14 mouse cellular contexts compared by ENCODE assay signal in genomic region chr3:106021840-106022239, GRCm38 (mm10). TPM values are rescaled to one million over a fixed set of nuclear protein-coding genes. Genes with fewer than 3 reads are reported as not detected.
DNase-seq lines count a peak whose midpoint lies in the region; ATAC-seq and TF ChIP-seq lines count a peak whose summit lies in the region.
"Had no signal": no experiment of that assay in that cellular context is flagged by ENCODE, and none has a peak within 500 bp of the region (broad histone marks: within the 10 kb centered on the region; RNA-seq: fewer than 3 reads in every experiment).

No protein-coding gene starts in this region.

- no peak for TF ChIP-seq EP300 in heart, adult 2 months (IDR thresholded peaks at IDR 0.05; ENCODE audit: insufficient read depth, low read depth, low read length)

- DNase-seq in heart, adult 2 months: no peak
- no peak for DNase-seq in heart, postnatal 25 days (ENCODE audit: low spot score)
- DNase-seq in lung, adult 2 months: no peak
- no peak for DNase-seq in lung, postnatal 14 days
- peak; percentile 24 for DNase-seq in adipocyte (ENCODE audit: low spot score)
- DNase-seq in retina, embryonic 14.5 days (ENCODE audit: low spot score): peak; percentile 7
- DNase-seq: thymus, postnatal 14 days had no signal

- no peaks in the 10 kb centered on the region for H3K27me3 ChIP-seq in heart, adult 2 months (ENCODE audit: control insufficient read depth, insufficient read depth, low read length)

- intact Hi-C loops in heart, adult 2 months (cut with DNase I): no loop called here
- intact Hi-C loops in heart, postnatal 25 days (cut with DNase I): no loop called here

- H3K9ac ChIP-seq in heart, adult 2 months (ENCODE audit: low read depth, low read length): no peak overlapping the region
- H3K9ac ChIP-seq: hindbrain, embryonic 14.5 days had no signal

- no peak for ATAC-seq in erythroblast, adult 5-6 weeks (replicated peaks; ENCODE audit: low FRiP score, poor library complexity, severe bottlenecking)

- no peak overlapping the region for H3K4me3 ChIP-seq in heart, adult 2 months
- H3K4me3 ChIP-seq in lung, adult 2 months (replicated peaks; ENCODE audit: extremely low read depth, low read depth, low read length): no peak overlapping the region

- no peak overlapping the region for H3K27ac ChIP-seq in heart, adult 2 months
- H3K27ac ChIP-seq: hindbrain, embryonic 14.5 days had no signal

- TF ChIP-seq POLR2A in heart, adult 2 months (IDR thresholded peaks at IDR 0.05; ENCODE audit: insufficient read depth, low read depth, low read length): no peak
- TF ChIP-seq POLR2A in lung, adult 2 months (IDR thresholded peaks at IDR 0.05; ENCODE audit: borderline replicate concordance, extremely low read depth, low read depth, low read length): no peak

- H3K79me2 ChIP-seq in heart, adult 2 months (replicated peaks; ENCODE audit: control insufficient read depth, insufficient read depth, low read length): no peaks in the 10 kb centered on the region

- H3K4me1 ChIP-seq in heart, adult 2 months (ENCODE audit: control insufficient read depth, insufficient read depth, low read length): no peaks in the 10 kb centered on the region
- no peaks in the 10 kb centered on the region for H3K4me1 ChIP-seq in lung, adult 2 months (ENCODE audit: control insufficient read depth, insufficient read depth, low read length)

- peak; percentile 54 for TF ChIP-seq CTCF in heart, adult 2 months (IDR thresholded peaks at IDR 0.05)
- TF ChIP-seq CTCF in lung, adult 2 months (IDR thresholded peaks at IDR 0.05; ENCODE audit: insufficient read depth, low read length): 0 out of 2 replicates have a peak, but pooled peaks have one; percentile 12

- no peaks in the 10 kb centered on the region for H3K36me3 ChIP-seq in heart, adult 2 months (ENCODE audit: control insufficient read depth, insufficient read depth, low read length)

RNA-seq across cellular contexts. Expression of gene Pifo, which starts 7.4 kb away (rescaled TPM):
- total RNA-seq in heart, adult 2 months (2021): not detected
- 0.20 TPM in 1 of 2 replicates, not detected in the other for polyA plus RNA-seq in heart, adult 2 months (2012; rRNA removed)
- total RNA-seq in heart, postnatal 25 days (2021): not detected
- 5.5 and 8.0 TPM in 2 replicates for polyA plus RNA-seq in lung, adult 2 months (2012; rRNA removed)
- total RNA-seq in erythroblast, adult 5-6 weeks (2015; ENCODE audit: low replicate concordance): not detected in 2 replicates
- not detected in 2 replicates for total RNA-seq in erythroblast, adult 5-6 weeks (2017; ENCODE audit: low replicate concordance)
- total RNA-seq: gastrocnemius, postnatal 4 days; left cerebral cortex, adult 18-20 months had no signal
- polyA plus RNA-seq: neural tube, embryonic 11.5 days; small intestine, adult 2 months had no signal

RNA-seq across cellular contexts. Expression of gene Chil5, which starts 10.8 kb away (rescaled TPM):
- not detected for total RNA-seq in heart, adult 2 months (2021)
- polyA plus RNA-seq in heart, adult 2 months (2012; rRNA removed): 0.12 TPM in 1 of 2 replicates, not detected in the other
- not detected for total RNA-seq in heart, postnatal 25 days (2021)
- 0.09 TPM in 1 of 2 replicates, not detected in the other for polyA plus RNA-seq in lung, adult 2 months (2012; rRNA removed)
- 4.6 TPM in 1 of 2 replicates, not detected in the other for total RNA-seq in erythroblast, adult 5-6 weeks (2015; ENCODE audit: low replicate concordance)
- 1.5 and 1.7 TPM in 2 replicates for total RNA-seq in erythroblast, adult 5-6 weeks (2017; ENCODE audit: low replicate concordance)
- total RNA-seq: gastrocnemius, postnatal 4 days; left cerebral cortex, adult 18-20 months had no signal
- polyA plus RNA-seq: embryonic facial prominence, embryonic 14.5 days; neural tube, embryonic 11.5 days; small intestine, adult 2 months had no signal

RNA-seq across cellular contexts. Expression of gene Ovgp1, which starts 48.3 kb away (rescaled TPM):
- under 1 TPM; 0.16 to 0.34 TPM for total RNA-seq in heart, adult 2 months (2021)
- 0.98 and 1.4 TPM in 2 replicates for polyA plus RNA-seq in heart, adult 2 months (2012; rRNA removed)
- total RNA-seq in heart, postnatal 25 days (2021): under 1 TPM; 0.17 to 0.29 TPM
- polyA plus RNA-seq in lung, adult 2 months (2012; rRNA removed): 0.68 and 1.4 TPM in 2 replicates
- 4.4 and 21.9 TPM in 2 replicates for total RNA-seq in erythroblast, adult 5-6 weeks (2015; ENCODE audit: low replicate concordance)
- 31.0 and 38.5 TPM in 2 replicates for total RNA-seq in erythroblast, adult 5-6 weeks (2017; ENCODE audit: low replicate concordance)

Comparison
In these comparisons a context has a peak if more than half of its experiments do, and no peak if none do; other contexts are left out.
1. DNase-seq: peak in adipocyte (single experiment) and retina, embryonic 14.5 days (single experiment); none in heart, adult 2 months (0 of 2), heart, postnatal 25 days (single experiment), lung, adult 2 months (single experiment) and lung, postnatal 14 days (single experiment).
2. RNA of gene Ovgp1, which starts 48.3 kb away (total RNA-seq): 4.4 to 38.5 TPM in erythroblast, adult 5-6 weeks; 0.16 to 0.34 TPM in heart, adult 2 months and 0.17 to 0.29 TPM in heart, postnatal 25 days; every median in the first group is over 4 times any median in the second.